Mouse (Mus musculus): ENCODE data around the gene Gm3448. TPM values are rescaled to one million over a fixed set of nuclear protein-coding genes. Genes with fewer than 3 reads are reported as not detected.

Gene Gm3448
- polyA plus RNA-seq, 1 experiment: 0.31 TPM

DNA sequence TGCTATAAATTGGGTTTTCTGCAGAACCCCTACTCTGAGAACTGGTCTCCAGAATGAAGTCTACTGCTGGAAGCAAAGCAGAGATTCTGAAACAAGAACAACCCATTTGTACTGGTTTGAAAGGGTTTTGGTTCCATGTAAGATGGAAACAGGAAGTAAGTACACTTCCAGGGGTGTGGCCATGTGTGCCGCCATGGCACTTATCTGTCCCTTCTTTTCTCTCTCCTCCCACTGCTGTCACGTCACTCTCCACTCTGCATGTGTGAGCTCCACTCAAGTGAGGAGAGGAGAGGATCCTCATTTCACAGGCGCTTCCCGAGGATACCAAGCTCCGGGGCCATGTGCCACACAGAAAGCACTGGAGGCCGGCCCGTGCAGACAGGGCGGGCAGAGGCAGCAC lies 87.9 kb downstream of the Gm3448 start:
- Histone ChIP-seq H3K36me3 (ENCODE audit: control insufficient read depth, insufficient read depth) (peaks cover 91% of the 10 kb centered on the region), H3K79me2 (ENCODE audit: control insufficient read depth, insufficient read depth) (peaks cover 51% of the 10 kb centered on the region), H3K27me3 (ENCODE audit: control insufficient read depth, insufficient read depth, insufficient read length) (no peaks in the 10 kb centered on the region), H3K4me3 (no peak overlapping the region), H3ac (ENCODE audit: control insufficient read depth, insufficient read length) (no peak overlapping the region), H3K4me2 (ENCODE audit: low read depth) (no peak overlapping the region)
- TF ChIP-seq MAX (IDR thresholded peaks at IDR 0.05; ENCODE audit: low read depth): no peak
- no peak for TF ChIP-seq TCF12 (IDR thresholded peaks at IDR 0.05; ENCODE audit: insufficient read depth, poor library complexity, severe bottlenecking)
- no peak for TF ChIP-seq SRF (IDR thresholded peaks at IDR 0.05; ENCODE audit: control insufficient read depth, insufficient read length, low read depth)
- no peak for TF ChIP-seq MYOD1 (IDR thresholded peaks at IDR 0.05; ENCODE audit: control insufficient read depth in 1 of 3, insufficient read length in 2 of 3, low read depth in 2 of 3)
- no peak for TF ChIP-seq CEBPB (IDR thresholded peaks at IDR 0.05; ENCODE audit: insufficient read depth, poor library complexity, severe bottlenecking)
- TF ChIP-seq REST (IDR thresholded peaks at IDR 0.05; ENCODE audit: insufficient read depth, insufficient read length): no peak
- TF ChIP-seq MYOG (IDR thresholded peaks at IDR 0.05; ENCODE audit: control insufficient read depth in 1 of 3, insufficient read depth in 1 of 3, insufficient read length in 2 of 3, low read depth in 2 of 3): no peak
- no peak for TF ChIP-seq POLR2AphosphoS2 (IDR thresholded peaks at IDR 0.05; ENCODE audit: insufficient read length, low read depth)
- TF ChIP-seq USF1 (IDR thresholded peaks at IDR 0.05; ENCODE audit: low read depth): no peak
- TF ChIP-seq TCF3 (IDR thresholded peaks at IDR 0.05; ENCODE audit: insufficient read length, low read depth): no peak
- TF ChIP-seq POLR2A (IDR thresholded peaks at IDR 0.05; ENCODE audit: insufficient read length, low read depth): no peak
- TF ChIP-seq E2F4 (IDR thresholded peaks at IDR 0.05; ENCODE audit: insufficient read depth): no peak

DNA sequence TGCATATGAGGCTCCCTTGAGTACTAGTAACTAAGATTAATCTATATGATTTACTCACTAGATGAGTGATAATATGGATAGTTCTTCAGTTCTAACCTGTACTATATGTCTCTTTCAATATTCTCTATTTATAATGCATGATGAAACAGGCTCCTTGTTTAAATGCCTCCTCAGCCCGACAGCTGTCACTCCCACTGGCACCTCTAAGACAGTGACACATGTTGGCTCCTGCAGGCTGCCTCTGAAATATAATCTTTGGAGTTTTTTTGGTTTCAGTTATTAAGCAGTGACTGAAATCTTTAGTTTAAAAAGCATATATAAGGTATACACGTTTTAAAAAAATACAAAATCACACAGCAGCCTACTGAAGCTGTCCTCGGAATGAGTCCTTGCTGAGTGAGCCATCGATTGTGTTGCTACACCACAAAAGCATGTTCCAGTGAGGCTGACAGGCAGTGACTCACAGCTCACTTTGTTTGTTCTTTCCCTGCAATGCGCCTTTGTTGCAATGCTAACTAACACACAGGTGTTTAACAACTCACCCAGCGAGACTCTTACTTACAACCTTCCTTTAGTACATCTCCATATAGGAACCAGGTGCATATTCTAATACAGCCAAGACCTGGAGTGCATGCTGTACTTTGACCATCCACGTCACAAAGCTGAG lies 92.0 kb downstream of the Gm3448 start:
- Histone ChIP-seq H3K36me3 (ENCODE audit: control insufficient read depth, insufficient read depth) (peaks cover 94% of the 10 kb centered on the region), H3K79me2 (ENCODE audit: control insufficient read depth, insufficient read depth) (peaks cover 44% of the 10 kb centered on the region), H3K4me3 (no peak overlapping the region), H3K27me3 (ENCODE audit: control insufficient read depth, insufficient read depth, insufficient read length) (no peaks in the 10 kb centered on the region), H3K4me2 (ENCODE audit: low read depth) (peak overlapping the region; percentile 7), H3ac (ENCODE audit: control insufficient read depth, insufficient read length) (no peak overlapping the region)
- TF ChIP-seq MYOG (IDR thresholded peaks at IDR 0.05; ENCODE audit: control insufficient read depth in 1 of 3, insufficient read depth in 1 of 3, insufficient read length in 2 of 3, low read depth in 2 of 3) (peak in 2 of 3 experiments; percentile 57 to 59), MYOD1 (IDR thresholded peaks at IDR 0.05; ENCODE audit: control insufficient read depth in 1 of 3, insufficient read length in 2 of 3, low read depth in 2 of 3) (peak; percentile 29 to 72 (median 38)), TCF12 (IDR thresholded peaks at IDR 0.05; ENCODE audit: insufficient read depth, poor library complexity, severe bottlenecking) (peak; percentile 54), MAX (IDR thresholded peaks at IDR 0.05; ENCODE audit: low read depth) (no peak)

Other genes starting within 250 kb of the Gm3448 start
- gene Wdr27, start 98.4 kb downstream of the Gm3448 start, polyA plus RNA-seq (2012; fragmentation: generic; extraction: Trizol): 8.0 TPM
- gene 1600012H06Rik, start 98.4 kb downstream of the Gm3448 start, polyA plus RNA-seq (2012; fragmentation: generic; extraction: Trizol): 8.3 TPM
- gene Phf10, start 80.3 kb downstream of the Gm3448 start, polyA plus RNA-seq (2012; fragmentation: generic; extraction: Trizol): 216 TPM
- gene 9030025P20Rik, start 63.1 kb downstream of the Gm3448 start, polyA plus RNA-seq (2012; fragmentation: generic; extraction: Trizol): 5.7 TPM
- 0.31 TPM for gene Gm3417, start 62.7 kb downstream of the Gm3448 start, polyA plus RNA-seq (2012; fragmentation: generic; extraction: Trizol)
- gene Gm3435, start 31.4 kb downstream of the Gm3448 start, polyA plus RNA-seq (2012; fragmentation: generic; extraction: Trizol): 2.9 TPM
- gene Ermard, start 329 bp downstream of the Gm3448 start, polyA plus RNA-seq (2012; fragmentation: generic; extraction: Trizol): 20.2 TPM
- 0.50 TPM for gene Tcte3, start within 50 bp of the Gm3448 start, polyA plus RNA-seq (2012; fragmentation: generic; extraction: Trizol)